8 mouse cellular contexts compared by ENCODE assay signal in genomic region chr7:34233909-34234609, GRCm38 (mm10). TPM values are rescaled to one million over a fixed set of nuclear protein-coding genes. Genes with fewer than 3 reads are reported as not detected.
DNase-seq lines count a peak whose midpoint lies in the region; ATAC-seq and TF ChIP-seq lines count a peak whose summit lies in the region.

No protein-coding gene starts in this region.

- peaks cover 0 to 4% of the 10 kb centered on the region in 2 experiments; a peak in 2 of 4 replicates for H3K4me1 ChIP-seq in MEL (ENCODE audit: control insufficient read depth in 1 of 2, insufficient read depth in 2 of 2, low read length in 2 of 2)
- H3K4me1 ChIP-seq in cerebellum, adult 2 months (ENCODE audit: control insufficient read depth, insufficient read depth, low read length) = peaks cover 4% of the 10 kb centered on the region
- H3K4me1 ChIP-seq in forebrain, postnatal 0 days (ENCODE audit: insufficient read depth) = 0 out of 2 replicates have a peak, but pooled peaks cover 8% of the 10 kb centered on the region
- H3K4me1 ChIP-seq in lung, embryonic 15.5 days = peaks cover 25% of the 10 kb centered on the region

- H3K27ac ChIP-seq in MEL (ENCODE audit: control insufficient read depth, low read depth, low read length) = peak overlapping the region; percentile 87
- H3K27ac ChIP-seq in cerebellum, adult 2 months (ENCODE audit: insufficient read depth, low read length) = peak overlapping the region; percentile 93
- peak overlapping the region; percentile 74 for H3K27ac ChIP-seq in forebrain, postnatal 0 days (ENCODE audit: low read depth, low read length)
- peak overlapping the region; percentile 95 for H3K27ac ChIP-seq in lung, embryonic 15.5 days

- DNase-seq in MEL (ENCODE audit: low read depth, low spot score) = peak; percentile 100
- DNase-seq in cerebellum, adult 2 months = peak; percentile 100
- DNase-seq in forebrain, postnatal 0 days = peak; percentile 99
- DNase-seq in heart, postnatal 4 days = peak; percentile 98
- peak; percentile 99 to 100 for DNase-seq in layer of hippocampus, adult 8-10 months (ENCODE audit: low spot score in 2 of 2)
- peak; percentile 99 for DNase-seq in ovary, adult 18-20 months (ENCODE audit: low spot score)
- DNase-seq in thymus, postnatal 0 days (ENCODE audit: low spot score) = peak; percentile 99

- peak; percentile 95 for ATAC-seq in forebrain, postnatal 0 days
- ATAC-seq in lung, embryonic 15.5 days (ENCODE audit: borderline replicate concordance, extremely low read depth, low FRiP score, low TSS enrichment) = peak; percentile 91

- under 1% methylated on average over 46 of the region's 46 CpGs for WGBS in cerebellum, adult 2 months
- WGBS in forebrain, postnatal 0 days = under 1% methylated on average over 46 of the region's 46 CpGs
- under 1% methylated on average over 46 of the region's 46 CpGs for WGBS in lung, embryonic 15.5 days

- peak in 1 of 2 experiments; percentile 62; a peak in 2 of 4 replicates for TF ChIP-seq EP300 in MEL (IDR thresholded peaks at IDR 0.05; ENCODE audit: low read depth in 1 of 2, low read length in 2 of 2)

- H3K4me2 ChIP-seq in forebrain, postnatal 0 days (ENCODE audit: low read depth) = peak overlapping the region; percentile 65
- H3K4me2 ChIP-seq in lung, embryonic 15.5 days = peak overlapping the region; percentile 73

- peaks cover 10% of the 10 kb centered on the region for H3K79me2 ChIP-seq in MEL (ENCODE audit: control insufficient read depth, insufficient read depth, low read length, poor library complexity)

- TF ChIP-seq POLR2A in MEL (IDR thresholded peaks at IDR 0.05; ENCODE audit: control insufficient read depth in 1 of 2, insufficient read depth in 1 of 2, low read depth in 1 of 2, low read length in 2 of 2, poor library complexity in 1 of 2) = peak; percentile 58 to 87
- TF ChIP-seq POLR2A in cerebellum, adult 2 months (IDR thresholded peaks at IDR 0.05; ENCODE audit: borderline replicate concordance, insufficient read depth, low read length) = peak; percentile 63

- peak overlapping the region; percentile 71 to 76 for H3K4me3 ChIP-seq in MEL (ENCODE audit: control insufficient read depth in 1 of 2, insufficient read depth in 1 of 2, low read depth in 2 of 2, low read length in 2 of 2)
- H3K4me3 ChIP-seq in cerebellum, adult 2 months (replicated peaks; ENCODE audit: insufficient read depth, low read depth, low read length) = peak overlapping the region; percentile 65
- peak overlapping the region; percentile 52 for H3K4me3 ChIP-seq in forebrain, postnatal 0 days (ENCODE audit: low read depth, low read length)
- H3K4me3 ChIP-seq in lung, embryonic 15.5 days = peak overlapping the region; percentile 48

- TF ChIP-seq RAD21 in MEL (IDR thresholded peaks at IDR 0.05; ENCODE audit: low read depth, low read length) = no peak

- peaks cover 0 to 5% of the 10 kb centered on the region in 2 experiments; a peak in 1 of 4 replicates for H3K36me3 ChIP-seq in MEL (ENCODE audit: control insufficient read depth in 1 of 2, insufficient read depth in 2 of 2, low read length in 2 of 2)
- peaks cover 28% of the 10 kb centered on the region for H3K36me3 ChIP-seq in forebrain, postnatal 0 days (ENCODE audit: insufficient read depth)
- H3K36me3 ChIP-seq in lung, embryonic 15.5 days = peaks cover 28% of the 10 kb centered on the region

- H3K27me3 ChIP-seq in MEL (ENCODE audit: control insufficient read depth in 1 of 2, insufficient read depth in 2 of 2, low read length in 2 of 2) = no peaks in the 10 kb centered on the region
- no peaks in the 10 kb centered on the region for H3K27me3 ChIP-seq in cerebellum, adult 2 months (ENCODE audit: control insufficient read depth, insufficient read depth, low read length)
- H3K27me3 ChIP-seq in forebrain, postnatal 0 days (ENCODE audit: insufficient read depth, low read length) = no peaks in the 10 kb centered on the region
- no peaks in the 10 kb centered on the region for H3K27me3 ChIP-seq in lung, embryonic 15.5 days

- H3K9me3 ChIP-seq in MEL (replicated peaks; ENCODE audit: insufficient read depth, low read length) = no peaks in the 10 kb centered on the region
- no peaks in the 10 kb centered on the region for H3K9me3 ChIP-seq in forebrain, postnatal 0 days (ENCODE audit: low read length)
- no peaks in the 10 kb centered on the region for H3K9me3 ChIP-seq in lung, embryonic 15.5 days

- TF ChIP-seq CTCF in MEL (IDR thresholded peaks at IDR 0.05 in 2 of 3, conservative IDR thresholded peaks at IDR 0.05 in 1 of 3; ENCODE audit: control insufficient read depth in 1 of 3, insufficient read depth in 1 of 3, low read depth in 2 of 3, low read length in 3 of 3, poor library complexity in 1 of 3, severe bottlenecking in 1 of 3) = no peak
- no peak for TF ChIP-seq CTCF in cerebellum, adult 2 months (IDR thresholded peaks at IDR 0.05; ENCODE audit: borderline replicate concordance, insufficient read depth, low read depth, low read length)
- no peak for TF ChIP-seq CTCF in forebrain, postnatal 0 days (IDR thresholded peaks at IDR 0.05; ENCODE audit: low read depth)

- H3K9ac ChIP-seq in MEL (ENCODE audit: control insufficient read depth, low read depth, low read length, poor library complexity, severe bottlenecking) = peak overlapping the region; percentile 85
- H3K9ac ChIP-seq in forebrain, postnatal 0 days = peak overlapping the region; percentile 48
- H3K9ac ChIP-seq in lung, embryonic 15.5 days = peak overlapping the region; percentile 43

TF ChIP-seq in MEL, 35 proteins besides CTCF, POLR2A, EP300 and RAD21 (continues in another document):
- TF ChIP-seq RCOR1 (IDR thresholded peaks at IDR 0.05; ENCODE audit: low read depth, low read length) = no peak
- TF ChIP-seq POLR2AphosphoS2 (IDR thresholded peaks at IDR 0.05; ENCODE audit: low read length) = peak; percentile 80; the same call in 1 of the 2 replicates
- peak; percentile 82 for TF ChIP-seq ZMIZ1 (IDR thresholded peaks at IDR 0.05; ENCODE audit: low read depth, low read length)
- no peak for TF ChIP-seq CHD1 (IDR thresholded peaks at IDR 0.05; ENCODE audit: low read depth, low read length)
- peak; percentile 69 for TF ChIP-seq TBP (IDR thresholded peaks at IDR 0.05; ENCODE audit: low read depth, low read length)
- TF ChIP-seq MYB (IDR thresholded peaks at IDR 0.05; ENCODE audit: low read depth, low read length) = no peak
- peak; percentile 35; the same call in 1 of the 2 replicates for TF ChIP-seq CHD2 (IDR thresholded peaks at IDR 0.05; ENCODE audit: low read length)
- peak; percentile 93 for TF ChIP-seq BHLHE40 (IDR thresholded peaks at IDR 0.05; ENCODE audit: borderline replicate concordance, low read depth, low read length)
- TF ChIP-seq MYC (IDR thresholded peaks at IDR 0.05; ENCODE audit: low read depth, low read length) = peak; percentile 91
- peak; percentile 93 for TF ChIP-seq GABPA (IDR thresholded peaks at IDR 0.05; ENCODE audit: low read depth, low read length)
- TF ChIP-seq MAZ (IDR thresholded peaks at IDR 0.05; ENCODE audit: low read depth, low read length) = peak; percentile 63; the same call in 1 of the 2 replicates
- peak; percentile 62 for TF ChIP-seq TCF12 (IDR thresholded peaks at IDR 0.05; ENCODE audit: low read depth, low read length)
- TF ChIP-seq MAFK (IDR thresholded peaks at IDR 0.05; ENCODE audit: borderline replicate concordance, low read depth, low read length) = peak; percentile 72
- TF ChIP-seq POLR2AphosphoS5 (IDR thresholded peaks at IDR 0.05; ENCODE audit: borderline replicate concordance, low read depth, low read length) = peak; percentile 27; the same call in 1 of the 2 replicates
- TF ChIP-seq MAX (IDR thresholded peaks at IDR 0.05; ENCODE audit: low read length) = peak; percentile 95
- peak; percentile 61; the same call in 1 of the 2 replicates for TF ChIP-seq ELF1 (IDR thresholded peaks at IDR 0.05; ENCODE audit: low read depth, low read length)

RNA-seq across cellular contexts. Expression of gene Gpi1, which starts 3.9 kb away (rescaled TPM):
- 270 and 388 TPM in 2 replicates for total RNA-seq in MEL (2012; rRNA removed)
- 1,000 to 10,000 TPM in 1 of 2 experiments, 100 to 1,000 TPM in 1; 727 to 1,355 TPM for polyA plus RNA-seq in MEL (2012; ENCODE audit: insufficient read depth in 1 of 2, insufficient read length in 2 of 2, low read depth in 1 of 2, low replicate concordance in 2 of 2, missing spikeins in 1 of 2)
- polyA plus RNA-seq in cerebellum, adult 2 months (2012; rRNA removed) = 611 and 659 TPM in 2 replicates
- 170 and 223 TPM in 2 replicates for total RNA-seq in forebrain, postnatal 0 days (2014; rRNA removed)
- polyA plus RNA-seq in forebrain, postnatal 0 days (2015; fragmentation: Nextera tagmentation; extraction: Ambion mirVana) = 180 and 259 TPM in 2 replicates
- 100 to 1,000 TPM; 621 to 625 TPM for total RNA-seq in heart, postnatal 4 days (2021)
- 100 to 1,000 TPM; 765 to 848 (median 808) TPM for total RNA-seq in layer of hippocampus, adult 8-10 months (2022)
- 252 and 264 TPM in 2 replicates for polyA plus RNA-seq in lung, embryonic 15.5 days (2015; fragmentation: Nextera tagmentation; extraction: Ambion mirVana)
- 232 and 238 TPM in 2 replicates for polyA plus RNA-seq in thymus, postnatal 0 days (2015; fragmentation: Nextera tagmentation; extraction: Ambion mirVana)

RNA-seq across cellular contexts. Expression of gene Gm6096, which starts 16.8 kb away (rescaled TPM):
- total RNA-seq in MEL (2012; rRNA removed) = not detected in 2 replicates
- polyA plus RNA-seq in MEL (2012; ENCODE audit: insufficient read depth in 1 of 2, insufficient read length in 2 of 2, low read depth in 1 of 2, low replicate concordance in 2 of 2, missing spikeins in 1 of 2) = not detected
- not detected in 2 replicates for polyA plus RNA-seq in cerebellum, adult 2 months (2012; rRNA removed)
- not detected in 2 replicates for total RNA-seq in forebrain, postnatal 0 days (2014; rRNA removed)
- not detected in 2 replicates for polyA plus RNA-seq in forebrain, postnatal 0 days (2015; fragmentation: Nextera tagmentation; extraction: Ambion mirVana)
- not detected for total RNA-seq in heart, postnatal 4 days (2021)
- not detected for total RNA-seq in layer of hippocampus, adult 8-10 months (2022)
- polyA plus RNA-seq in lung, embryonic 15.5 days (2015; fragmentation: Nextera tagmentation; extraction: Ambion mirVana) = 0.57 TPM in 1 of 2 replicates, not detected in the other
- polyA plus RNA-seq in thymus, postnatal 0 days (2015; fragmentation: Nextera tagmentation; extraction: Ambion mirVana) = not detected in 2 replicates

RNA-seq across cellular contexts. Expression of gene Pdcd2l, which starts 37.6 kb away (rescaled TPM):
- 25.7 and 29.5 TPM in 2 replicates for total RNA-seq in MEL (2012; rRNA removed)
- 10 to 100 TPM in 1 of 2 experiments, not detected in 1; 26.6 TPM for polyA plus RNA-seq in MEL (2012; ENCODE audit: insufficient read depth in 1 of 2, insufficient read length in 2 of 2, low read depth in 1 of 2, low replicate concordance in 2 of 2, missing spikeins in 1 of 2)
- polyA plus RNA-seq in cerebellum, adult 2 months (2012; rRNA removed) = 40.0 and 41.8 TPM in 2 replicates
- total RNA-seq in forebrain, postnatal 0 days (2014; rRNA removed) = 47.4 and 63.7 TPM in 2 replicates
- 69.0 and 74.7 TPM in 2 replicates for polyA plus RNA-seq in forebrain, postnatal 0 days (2015; fragmentation: Nextera tagmentation; extraction: Ambion mirVana)
- total RNA-seq in heart, postnatal 4 days (2021) = 10 to 100 TPM; 24.7 to 25.9 TPM
- total RNA-seq in layer of hippocampus, adult 8-10 months (2022) = 10 to 100 TPM; 22.8 to 28.3 (median 24.4) TPM
- polyA plus RNA-seq in lung, embryonic 15.5 days (2015; fragmentation: Nextera tagmentation; extraction: Ambion mirVana) = 57.6 and 58.1 TPM in 2 replicates
- polyA plus RNA-seq in thymus, postnatal 0 days (2015; fragmentation: Nextera tagmentation; extraction: Ambion mirVana) = 54.2 and 62.3 TPM in 2 replicates

Comparison
In these comparisons a context has a peak if more than half of its experiments do, and no peak if none do; other contexts are left out.
1. Peak in every context shown above with its lines: DNase-seq, ATAC-seq, H3K4me3 ChIP-seq and H3K27ac ChIP-seq.